Mouse (Mus musculus): ENCODE data around the gene Eml5.

- TF ChIP-seq POLR2A (IDR thresholded peaks at IDR 0.05; ENCODE audit: low read depth, low read length) (no peak), CTCF (conservative IDR thresholded peaks at IDR 0.05; ENCODE audit: insufficient read depth, insufficient read length, low read depth, low read length) (no peak)
Measured at GRCm38 (mm10) chr12:98802245-98802644, 99.0 kb downstream of the Eml5 start.

Measured in kidney, adult 2 months (tissue).